Mouse (Mus musculus): ENCODE measurements around the gene Uhmk1.
"Not testable (repeated sequence)": the region's sequence is repeated elsewhere in the genome, so short reads cannot be mapped to it uniquely, and the experiment has no call there.

- not testable (repeated sequence) for TF ChIP-seq POLR2AphosphoS2 (IDR thresholded peaks at IDR 0.05; ENCODE audit: insufficient read length, low read depth); MAX (IDR thresholded peaks at IDR 0.05; ENCODE audit: low read depth); MYOD1 (IDR thresholded peaks at IDR 0.05; ENCODE audit: control insufficient read depth in 1 of 3, insufficient read length in 2 of 3, low read depth in 2 of 3)
These were observed 17.5 kb upstream of the Uhmk1 start, which contains the start of gene Sh2d1b2 for GRCm38 (mm10) chr1:170232688-170233087.
